Mouse (Mus musculus): ENCODE data around the gene Snx9. TPM values are rescaled to one million over a fixed set of nuclear protein-coding genes. Genes with fewer than 3 reads are reported as not detected.

Snx9 gene
- polyA plus RNA-seq, 1 experiment from 2014 or later: 22.9 TPM

Other genes starting within 250 kb of the Snx9 start
- 1.8 and 2.3 TPM in 2 replicates for gene Synj2, start 100.0 kb downstream of the Snx9 start, polyA plus RNA-seq (2014; fragmentation: Nextera tagmentation; extraction: Ambion mirVana)
- gene Serac1, start 238.4 kb downstream of the Snx9 start, polyA plus RNA-seq (2014; fragmentation: Nextera tagmentation; extraction: Ambion mirVana): 7.9 and 9.0 TPM in 2 replicates
- gene Gtf2h5, start 238.5 kb downstream of the Snx9 start, polyA plus RNA-seq (2014; fragmentation: Nextera tagmentation; extraction: Ambion mirVana): 163 and 170 TPM in 2 replicates